Mouse (Mus musculus): ENCODE results near the gene Senp7. TPM values are rescaled to one million over a fixed set of nuclear protein-coding genes. Genes with fewer than 3 reads are reported as not detected.

Gene Senp7
- polyA plus RNA-seq, 1 experiment from 2014 or later: 26.4 TPM

GRCm38 (mm10) chr16:56212740-56213139 is 164.6 kb downstream of the Senp7 start:
- no peak for TF ChIP-seq CTCF (IDR thresholded peaks at IDR 0.05; ENCODE audit: low read depth)
- ATAC-seq (replicated peaks; ENCODE audit: low FRiP score, low read depth) (peak; percentile 63; the same call in 1 of the 2 replicates), DNase-seq (ENCODE audit: low spot score) (no peak)
- no peak overlapping the region for H3K4me3 ChIP-seq (replicated peaks; ENCODE audit: low read depth, low read length)
- H3K9ac ChIP-seq (ENCODE audit: low read depth, low read length): no peak overlapping the region
- no peaks in the 10 kb centered on the region for H3K36me3 ChIP-seq (ENCODE audit: insufficient read depth, low read length)
- no peak overlapping the region for H3K4me2 ChIP-seq (ENCODE audit: low read length)
- H3K4me1 ChIP-seq (replicated peaks; ENCODE audit: insufficient read depth, low read length): no peaks in the 10 kb centered on the region
- no peaks in the 10 kb centered on the region for H3K9me3 ChIP-seq (replicated peaks; ENCODE audit: low read length)
- 53% methylated on average over 3 of the region's 3 CpGs for WGBS
- H3K27ac ChIP-seq: no peak overlapping the region
- no peaks in the 10 kb centered on the region for H3K27me3 ChIP-seq (ENCODE audit: insufficient read depth, low read length)

GRCm38 (mm10) chr16:56227686-56228085 is 179.5 kb downstream of the Senp7 start:
- no peak for ATAC-seq (replicated peaks; ENCODE audit: low FRiP score, low read depth)
- no peak for TF ChIP-seq CTCF (IDR thresholded peaks at IDR 0.05; ENCODE audit: low read depth)
- no peak overlapping the region for H3K4me3 ChIP-seq (replicated peaks; ENCODE audit: low read depth, low read length)
- H3K9ac ChIP-seq (ENCODE audit: low read depth, low read length): no peak overlapping the region
- no peaks in the 10 kb centered on the region for H3K9me3 ChIP-seq (replicated peaks; ENCODE audit: low read length)
- no peaks in the 10 kb centered on the region for H3K27me3 ChIP-seq (ENCODE audit: insufficient read depth, low read length)
- no peak for DNase-seq (ENCODE audit: low spot score)
- H3K4me1 ChIP-seq (replicated peaks; ENCODE audit: insufficient read depth, low read length): no peaks in the 10 kb centered on the region
- H3K27ac ChIP-seq: no peak overlapping the region
- no peaks in the 10 kb centered on the region for H3K36me3 ChIP-seq (ENCODE audit: insufficient read depth, low read length)
- H3K4me2 ChIP-seq (ENCODE audit: low read length): no peak overlapping the region

GRCm38 (mm10) chr16:56229455-56229854 is 181.3 kb downstream of the Senp7 start:
- Histone ChIP-seq H3K9me3 (replicated peaks; ENCODE audit: low read length) (no peaks in the 10 kb centered on the region), H3K4me1 (replicated peaks; ENCODE audit: insufficient read depth, low read length) (no peaks in the 10 kb centered on the region), H3K9ac (ENCODE audit: low read depth, low read length) (no peak overlapping the region), H3K36me3 (ENCODE audit: insufficient read depth, low read length) (no peaks in the 10 kb centered on the region), H3K27ac (no peak overlapping the region), H3K27me3 (ENCODE audit: insufficient read depth, low read length) (no peaks in the 10 kb centered on the region), H3K4me3 (replicated peaks; ENCODE audit: low read depth, low read length) (no peak overlapping the region), H3K4me2 (ENCODE audit: low read length) (no peak overlapping the region)
- DNase-seq (ENCODE audit: low spot score): peak; percentile 76
- 38% methylated on average over 2 of the region's 2 CpGs for WGBS
- TF ChIP-seq CTCF (IDR thresholded peaks at IDR 0.05; ENCODE audit: low read depth): no peak
- ATAC-seq (replicated peaks; ENCODE audit: low FRiP score, low read depth): peak; percentile 49; the same call in 1 of the 2 replicates

- DNase-seq (ENCODE audit: low spot score) (no peak), ATAC-seq (replicated peaks; ENCODE audit: low FRiP score, low read depth) (no peak)
- Histone ChIP-seq H3K27me3 (ENCODE audit: insufficient read depth, low read length) (no peaks in the 10 kb centered on the region), H3K4me2 (ENCODE audit: low read length) (no peak overlapping the region), H3K9ac (ENCODE audit: low read depth, low read length) (no peak overlapping the region), H3K27ac (no peak overlapping the region), H3K9me3 (replicated peaks; ENCODE audit: low read length) (no peaks in the 10 kb centered on the region), H3K4me3 (replicated peaks; ENCODE audit: low read depth, low read length) (no peak overlapping the region), H3K36me3 (ENCODE audit: insufficient read depth, low read length) (no peaks in the 10 kb centered on the region), H3K4me1 (replicated peaks; ENCODE audit: insufficient read depth, low read length) (no peaks in the 10 kb centered on the region)
- peak; percentile 40; the same call in 1 of the 2 replicates for TF ChIP-seq CTCF (IDR thresholded peaks at IDR 0.05; ENCODE audit: low read depth)
- WGBS: 60% methylated on average over 10 of the region's 10 CpGs
These were observed 183.2 kb downstream of the Senp7 start for GRCm38 (mm10) chr16:56231300-56231699.

GRCm38 (mm10) chr16:56232736-56233135 is 184.6 kb downstream of the Senp7 start:
- H3K27me3 ChIP-seq (ENCODE audit: insufficient read depth, low read length): no peaks in the 10 kb centered on the region
- no peaks in the 10 kb centered on the region for H3K36me3 ChIP-seq (ENCODE audit: insufficient read depth, low read length)
- TF ChIP-seq CTCF (IDR thresholded peaks at IDR 0.05; ENCODE audit: low read depth): no peak
- DNase-seq (ENCODE audit: low spot score) (no peak), ATAC-seq (replicated peaks; ENCODE audit: low FRiP score, low read depth) (no peak)
- H3K4me2 ChIP-seq (ENCODE audit: low read length): no peak overlapping the region
- H3K4me1 ChIP-seq (replicated peaks; ENCODE audit: insufficient read depth, low read length): no peaks in the 10 kb centered on the region
- no peak overlapping the region for H3K4me3 ChIP-seq (replicated peaks; ENCODE audit: low read depth, low read length)
- no peaks in the 10 kb centered on the region for H3K9me3 ChIP-seq (replicated peaks; ENCODE audit: low read length)
- no peak overlapping the region for H3K9ac ChIP-seq (ENCODE audit: low read depth, low read length)
- H3K27ac ChIP-seq: no peak overlapping the region
- WGBS: 74% methylated on average over 10 of the region's 10 CpGs

Small RNA genes within 50 kb of the gene (microRNA-seq; reads per million reads assigned to microRNA genes)
- gene Gm24047: not detected

Other genes with a start within 250 kb of the Senp7 start
- 4.9 and 5.8 TPM in 2 replicates for gene Nfkbiz, start 209.4 kb upstream of the Senp7 start, polyA plus RNA-seq (2015; fragmentation: Nextera tagmentation; extraction: Ambion mirVana)
- gene Nxpe3, start 153.1 kb upstream of the Senp7 start, polyA plus RNA-seq (2015; fragmentation: Nextera tagmentation; extraction: Ambion mirVana): 2.0 and 2.2 TPM in 2 replicates
- gene Cep97, start 113.5 kb upstream of the Senp7 start, polyA plus RNA-seq (2015; fragmentation: Nextera tagmentation; extraction: Ambion mirVana): 8.2 and 8.5 TPM in 2 replicates
- gene Rpl24, start 82.1 kb upstream of the Senp7 start, polyA plus RNA-seq (2015; fragmentation: Nextera tagmentation; extraction: Ambion mirVana): 924 and 1,073 TPM in 2 replicates
- gene Zbtb11, start 74.5 kb upstream of the Senp7 start, polyA plus RNA-seq (2015; fragmentation: Nextera tagmentation; extraction: Ambion mirVana): 12.1 TPM in 2 replicates
- 201 and 204 TPM in 2 replicates for gene Pcnp, start 18.6 kb upstream of the Senp7 start, polyA plus RNA-seq (2015; fragmentation: Nextera tagmentation; extraction: Ambion mirVana)
- 27.5 and 28.9 TPM in 2 replicates for gene Trmt10c, start 10.5 kb upstream of the Senp7 start, polyA plus RNA-seq (2015; fragmentation: Nextera tagmentation; extraction: Ambion mirVana)
- gene Impg2, start 156.0 kb downstream of the Senp7 start, polyA plus RNA-seq (2015; fragmentation: Nextera tagmentation; extraction: Ambion mirVana): 0.14 and 0.41 TPM in 2 replicates

All from kidney, postnatal 0 days (tissue).